Mouse (Mus musculus) retina, embryonic 14.5 days (tissue): Measurements from ENCODE around the gene Dync1h1.
"Not testable (repeated sequence)": the region's sequence is repeated elsewhere in the genome, so short reads cannot be mapped to it uniquely, and the experiment has no call there.

ENCODE experiments used
- DNase-seq: peaks from one replicate; pipeline ENCODE4 v3.0.0-alpha.2; 2015; ENCODE audit warnings: low spot score

Dync1h1 gene

GRCm38 (mm10) chr12:110696173-110696974, 95.1 kb downstream of the Dync1h1 start:
- DNase-seq = peak; percentile 98

- DNase-seq = no peak
Observed at GRCm38 (mm10) chr12:110696975-110697400, 95.7 kb downstream of the Dync1h1 start.

GRCm38 (mm10) chr12:110697457-110697856, 96.2 kb downstream of the Dync1h1 start:
- no peak for DNase-seq

- DNase-seq = no peak
Observed at GRCm38 (mm10) chr12:110698080-110698479, 96.8 kb downstream of the Dync1h1 start.

- DNase-seq = no peak
Observed at GRCm38 (mm10) chr12:110698523-110699170, 97.4 kb downstream of the Dync1h1 start.

GRCm38 (mm10) chr12:110699171-110699547, 97.9 kb downstream of the Dync1h1 start:
- DNase-seq = no peak

- no peak for DNase-seq
Observed at GRCm38 (mm10) chr12:110700730-110701129, 99.5 kb downstream of the Dync1h1 start.

- DNase-seq = not testable (repeated sequence)
Observed at GRCm38 (mm10) chr12:110701363-110701762, 100.1 kb downstream of the Dync1h1 start.

GRCm38 (mm10) chr12:110702556-110702955, 101.3 kb downstream of the Dync1h1 start, which contains the start of gene Hsp90aa1:
Hsp90aa1 (minus strand) TSS chr12:110702728.
- no peak for DNase-seq

- peak; percentile 97 for DNase-seq
Observed at GRCm38 (mm10) chr12:110703008-110703471, 101.8 kb downstream of the Dync1h1 start.

GRCm38 (mm10) chr12:110703682-110704081, 102.4 kb downstream of the Dync1h1 start:
- no peak for DNase-seq

GRCm38 (mm10) chr12:110705419-110705818, 104.2 kb downstream of the Dync1h1 start:
- DNase-seq = not testable (repeated sequence)

- peak; percentile 77 for DNase-seq
Observed at GRCm38 (mm10) chr12:110706337-110707231, 105.3 kb downstream of the Dync1h1 start.

- no peak for DNase-seq
Observed at GRCm38 (mm10) chr12:110707451-110707850, 106.2 kb downstream of the Dync1h1 start.

GRCm38 (mm10) chr12:110711270-110711669, 110.0 kb downstream of the Dync1h1 start:
- DNase-seq = no peak

GRCm38 (mm10) chr12:110713784-110714183, 112.5 kb downstream of the Dync1h1 start:
- no peak for DNase-seq

- DNase-seq = no peak
Observed at GRCm38 (mm10) chr12:110714215-110714614, 113.0 kb downstream of the Dync1h1 start.

- DNase-seq = no peak
Observed at GRCm38 (mm10) chr12:110716004-110716403, 114.8 kb downstream of the Dync1h1 start.
